Mouse (Mus musculus): ENCODE results near the gene Dnah6.

GRCm38 (mm10) chr6:73211036-73211435, 10.4 kb downstream of the Dnah6 start:
- TF ChIP-seq CTCF (IDR thresholded peaks at IDR 0.05) (no peak), EP300 (IDR thresholded peaks at IDR 0.05) (no peak)

All from lung, postnatal 0 days (tissue).